Mouse (Mus musculus): ENCODE measurements at regions not wholly inside any gene's neighbourhood (a gene's known extent, or its start where the extent isn't known, plus 50 kb on each side); places are given as distances from the start of the nearest gene placed in this dataset.
"Not testable (repeated sequence)": the region's sequence is repeated elsewhere in the genome, so short reads cannot be mapped to it uniquely, and the experiment has no call there.

- not testable (repeated sequence) for TF ChIP-seq EP300 (IDR thresholded peaks at IDR 0.05; ENCODE audit: insufficient read depth, low read depth, low read length); CTCF (IDR thresholded peaks at IDR 0.05); POLR2A (IDR thresholded peaks at IDR 0.05; ENCODE audit: insufficient read depth, low read depth, low read length)
Measured at GRCm38 (mm10) chr8:39491139-39491538, 1183.7 kb upstream of the Adam24 start.
